Comparison of ENCODE assay signal across 8 mouse cellular contexts in genomic region chr2:80580311-80580961, GRCm38 (mm10). TPM values are rescaled to one million over a fixed set of nuclear protein-coding genes. Genes with fewer than 3 reads are reported as not detected.
A peak's percentile ranks its signal among the peaks of the same experiment; 100 is the strongest.
DNase-seq lines count a peak whose midpoint lies in the region; ATAC-seq and TF ChIP-seq lines count a peak whose summit lies in the region.

No protein-coding gene starts in this region.

- H3K27me3 ChIP-seq in C2C12 (ENCODE audit: control insufficient read depth, insufficient read depth, insufficient read length): no peaks in the 10 kb centered on the region
- H3K27me3 ChIP-seq in forebrain, embryonic 13.5 days: no peaks in the 10 kb centered on the region
- H3K27me3 ChIP-seq in intestine, postnatal 0 days (replicated peaks; ENCODE audit: control insufficient read depth, insufficient read depth, low read length): no peaks in the 10 kb centered on the region
- no peaks in the 10 kb centered on the region for H3K27me3 ChIP-seq in small intestine, adult 2 months (ENCODE audit: control insufficient read depth, insufficient read depth, low read length)

- H3K4me1 ChIP-seq in bone marrow macrophage, adult 2 months (ENCODE audit: control insufficient read depth, insufficient read depth, low read length): peaks cover 2% of the 10 kb centered on the region; the same call in 1 of the 2 replicates
- H3K4me1 ChIP-seq in forebrain, embryonic 13.5 days: peaks cover 19% of the 10 kb centered on the region
- peaks cover 9% of the 10 kb centered on the region for H3K4me1 ChIP-seq in intestine, postnatal 0 days (replicated peaks; ENCODE audit: control insufficient read depth, insufficient read depth, low read length)
- peaks cover 6% of the 10 kb centered on the region for H3K4me1 ChIP-seq in small intestine, adult 2 months (ENCODE audit: control insufficient read depth, insufficient read depth, insufficient read length, low read length)

- ATAC-seq in forebrain, embryonic 13.5 days: peak; percentile 73
- ATAC-seq in intestine, postnatal 0 days: peak; percentile 81

- no peak overlapping the region for H3K27ac ChIP-seq in bone marrow macrophage, adult 2 months (ENCODE audit: insufficient read depth, low read depth, low read length)
- H3K27ac ChIP-seq in forebrain, embryonic 13.5 days: peak overlapping the region; percentile 97
- H3K27ac ChIP-seq in intestine, postnatal 0 days (ENCODE audit: low read depth, low read length): peak overlapping the region; percentile 100
- peak overlapping the region; percentile 93 for H3K27ac ChIP-seq in small intestine, adult 2 months (ENCODE audit: insufficient read depth, low read depth, low read length)

- peak; percentile 32 to 59 for DNase-seq in heart, adult 18-20 months
- DNase-seq in heart, postnatal 4 days: no peak
- DNase-seq in lung, postnatal 36 days: peak; percentile 36

- TF ChIP-seq POLR2A in bone marrow macrophage, adult 2 months (IDR thresholded peaks at IDR 0.05; ENCODE audit: borderline replicate concordance, low read depth, low read length): no peak
- TF ChIP-seq POLR2A in small intestine, adult 2 months (IDR thresholded peaks at IDR 0.05; ENCODE audit: low read depth, low read length): no peak

- H3K79me2 ChIP-seq in C2C12 (ENCODE audit: control insufficient read depth, insufficient read depth): peaks cover 53% of the 10 kb centered on the region

- peak overlapping the region; percentile 98 for H3K9ac ChIP-seq in forebrain, embryonic 13.5 days
- H3K9ac ChIP-seq in intestine, postnatal 0 days (ENCODE audit: low read depth, low read length): peak overlapping the region; percentile 99

- under 1% methylated on average over 53 of the region's 65 CpGs for WGBS in forebrain, embryonic 13.5 days
- WGBS in intestine, postnatal 0 days: under 1% methylated on average over 53 of the region's 65 CpGs
- under 1% methylated on average over 65 of the region's 65 CpGs for WGBS in small intestine, adult 2 months

- H3K36me3 ChIP-seq in C2C12 (ENCODE audit: control insufficient read depth, insufficient read depth): peaks cover 4% of the 10 kb centered on the region
- no peaks in the 10 kb centered on the region for H3K36me3 ChIP-seq in forebrain, embryonic 13.5 days (ENCODE audit: poor library complexity, severe bottlenecking)
- no peaks in the 10 kb centered on the region for H3K36me3 ChIP-seq in intestine, postnatal 0 days (ENCODE audit: control insufficient read depth, insufficient read depth)
- no peaks in the 10 kb centered on the region for H3K36me3 ChIP-seq in small intestine, adult 2 months (ENCODE audit: control insufficient read depth, insufficient read depth, low read length)

- no peaks in the 10 kb centered on the region for H3K9me3 ChIP-seq in forebrain, embryonic 13.5 days (replicated peaks)
- no peaks in the 10 kb centered on the region for H3K9me3 ChIP-seq in intestine, postnatal 0 days (ENCODE audit: control insufficient read depth)

- peak overlapping the region; percentile 79 for H3K4me3 ChIP-seq in C2C12 (ENCODE audit: insufficient read depth, poor library complexity, severe bottlenecking)
- peak overlapping the region; percentile 60 for H3K4me3 ChIP-seq in bone marrow macrophage, adult 2 months (ENCODE audit: insufficient read depth, low read length)
- H3K4me3 ChIP-seq in forebrain, embryonic 13.5 days: peak overlapping the region; percentile 89
- peak overlapping the region; percentile 94 for H3K4me3 ChIP-seq in intestine, postnatal 0 days (ENCODE audit: low read depth, low read length)
- H3K4me3 ChIP-seq in small intestine, adult 2 months (ENCODE audit: low read depth, low read length): peak overlapping the region; percentile 86

- peaks cover 44% of the 10 kb centered on the region for H3K79me3 ChIP-seq in C2C12 (ENCODE audit: low read depth)

- peak overlapping the region; percentile 100 for H3ac ChIP-seq in C2C12 (ENCODE audit: control insufficient read depth, insufficient read length, low read depth)

- H3K4me2 ChIP-seq in forebrain, embryonic 13.5 days: peak overlapping the region; percentile 76
- H3K4me2 ChIP-seq in intestine, postnatal 0 days (replicated peaks; ENCODE audit: low read depth): peak overlapping the region; percentile 70

- TF ChIP-seq CTCF in C2C12 (IDR thresholded peaks at IDR 0.05; ENCODE audit: control insufficient read depth, insufficient read depth, insufficient read length): no peak
- TF ChIP-seq CTCF in bone marrow macrophage, adult 2 months (IDR thresholded peaks at IDR 0.05; ENCODE audit: low read depth, low read length): no peak
- no peak for TF ChIP-seq CTCF in intestine, postnatal 0 days (IDR thresholded peaks at IDR 0.05; ENCODE audit: low read depth)
- no peak for TF ChIP-seq CTCF in small intestine, adult 2 months (IDR thresholded peaks at IDR 0.05; ENCODE audit: extremely low read depth, insufficient read length, insufficient replicate concordance, low read depth, low read length)

TF ChIP-seq in C2C12, 6 proteins besides CTCF, POLR2A, EP300 and RAD21:
- no peak for TF ChIP-seq MAX (IDR thresholded peaks at IDR 0.05)
- TF ChIP-seq MYOD1 (IDR thresholded peaks at IDR 0.05; ENCODE audit: control insufficient read depth, insufficient read length, low read depth): no peak
- TF ChIP-seq MYOG (IDR thresholded peaks at IDR 0.05; ENCODE audit: control insufficient read depth, extremely low read depth, insufficient read length): no peak
- TF ChIP-seq CEBPB (IDR thresholded peaks at IDR 0.05; ENCODE audit: low read depth): no peak
- TF ChIP-seq USF1 (IDR thresholded peaks at IDR 0.05; ENCODE audit: low read depth): no peak
- no peak for TF ChIP-seq FOSL1 (IDR thresholded peaks at IDR 0.05; ENCODE audit: insufficient read depth, low read length, poor library complexity, severe bottlenecking)
TF ChIP-seq in C2C12: peak in this region for 0.

RNA-seq across cellular contexts. Expression of gene Nckap1, which starts 0.7 kb away (rescaled TPM):
- 10 to 100 TPM; 61.1 to 61.4 TPM for total RNA-seq in heart, adult 18-20 months (2021)
- total RNA-seq in heart, postnatal 4 days (2021): 100 to 1,000 TPM in 1 of 2 experiments, 10 to 100 TPM in 1; 98.5 to 109 TPM
- 30.4 TPM for polyA plus RNA-seq in C2C12 (2012; fragmentation: generic; extraction: Trizol)
- polyA plus RNA-seq in bone marrow macrophage, adult 2 months (2012; ENCODE audit: insufficient read depth, insufficient read length, missing spikeins): 0.83 and 2.8 TPM in 2 replicates
- 58.5 and 59.5 TPM in 2 replicates for polyA plus RNA-seq in forebrain, embryonic 13.5 days (2015; fragmentation: Nextera tagmentation; extraction: Ambion mirVana)
- polyA plus RNA-seq in intestine, postnatal 0 days (2015; fragmentation: Nextera tagmentation; extraction: Ambion mirVana): 38.9 and 41.0 TPM in 2 replicates
- polyA plus RNA-seq in small intestine, adult 2 months (2012; rRNA removed): 9.1 and 20.3 TPM in 2 replicates

RNA-seq across cellular contexts. Expression of gene Dusp19, which starts 36.4 kb away (rescaled TPM):
- 10 to 100 TPM in 1 of 2 experiments, 1 to 10 TPM in 1; 9.8 to 10.0 TPM for total RNA-seq in heart, adult 18-20 months (2021)
- total RNA-seq in heart, postnatal 4 days (2021): 1 to 10 TPM; 5.0 to 6.6 TPM
- 4.8 TPM for polyA plus RNA-seq in C2C12 (2012; fragmentation: generic; extraction: Trizol)
- 6.2 and 6.8 TPM in 2 replicates for polyA plus RNA-seq in bone marrow macrophage, adult 2 months (2012; ENCODE audit: insufficient read depth, insufficient read length, missing spikeins)
- polyA plus RNA-seq in forebrain, embryonic 13.5 days (2015; fragmentation: Nextera tagmentation; extraction: Ambion mirVana): 16.5 TPM in 2 replicates
- polyA plus RNA-seq in intestine, postnatal 0 days (2015; fragmentation: Nextera tagmentation; extraction: Ambion mirVana): 11.3 TPM in 2 replicates
- 1.4 and 1.9 TPM in 2 replicates for polyA plus RNA-seq in small intestine, adult 2 months (2012; rRNA removed)

RNA-seq across cellular contexts. Expression of gene Nup35, which starts 36.6 kb away (rescaled TPM):
- total RNA-seq in heart, adult 18-20 months (2021): 1 to 10 TPM; 7.1 to 8.3 TPM
- 10 to 100 TPM; 10.1 to 13.4 TPM for total RNA-seq in heart, postnatal 4 days (2021)
- 38.3 TPM for polyA plus RNA-seq in C2C12 (2012; fragmentation: generic; extraction: Trizol)
- polyA plus RNA-seq in bone marrow macrophage, adult 2 months (2012; ENCODE audit: insufficient read depth, insufficient read length, missing spikeins): 10.8 and 12.9 TPM in 2 replicates
- polyA plus RNA-seq in forebrain, embryonic 13.5 days (2015; fragmentation: Nextera tagmentation; extraction: Ambion mirVana): 60.6 and 62.9 TPM in 2 replicates
- polyA plus RNA-seq in intestine, postnatal 0 days (2015; fragmentation: Nextera tagmentation; extraction: Ambion mirVana): 13.0 and 13.8 TPM in 2 replicates
- 5.8 and 6.4 TPM in 2 replicates for polyA plus RNA-seq in small intestine, adult 2 months (2012; rRNA removed)
